Mouse (Mus musculus) central nervous system, embryonic 18 days (tissue): ENCODE measurements around the gene Trafd1. TPM values are rescaled to one million over a fixed set of nuclear protein-coding genes. Genes with fewer than 3 reads are reported as not detected.

Experiments
- polyA plus RNA-seq: library from polyadenylated mRNA; depleted of rRNA; stranded (reverse); fragments of >200 nt; gene quantifications from 2 replicates; pipeline ENCODE4 v1.2.3, GENCODE M21; 2012; rRNA removed

The Trafd1 gene
- polyA plus RNA-seq = 168 and 172 TPM in 2 replicates

DNA sequence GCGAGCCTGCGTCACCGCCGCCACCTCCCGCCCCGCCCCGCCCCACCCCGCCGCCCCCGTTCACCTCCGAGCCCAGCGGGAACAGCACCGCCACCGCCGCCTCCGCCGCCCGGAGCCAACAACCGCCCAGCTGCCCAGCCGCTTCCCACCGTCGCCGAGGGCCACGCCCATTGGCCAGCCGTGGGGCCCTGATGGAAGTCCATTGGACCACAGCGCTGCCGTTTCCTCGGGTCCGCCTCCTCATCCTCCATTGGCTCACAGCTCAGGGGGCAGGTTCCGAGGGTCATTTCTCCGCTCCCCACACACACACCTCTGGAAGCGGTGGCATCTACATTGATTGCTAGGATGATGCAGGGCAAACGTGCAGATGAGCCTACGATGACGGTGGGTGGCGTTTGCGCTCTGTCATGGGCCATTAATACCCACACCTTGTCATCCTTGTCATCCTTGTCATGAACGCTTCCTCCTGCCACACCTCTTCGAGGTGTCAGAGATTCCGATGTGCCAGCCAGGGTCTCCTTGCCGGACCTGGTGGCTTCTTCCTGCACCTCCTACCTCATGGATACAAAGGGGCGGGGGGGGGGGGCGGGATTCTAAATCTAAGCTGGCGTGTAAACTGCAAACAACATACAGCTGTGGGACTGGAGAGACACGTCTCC lies at the start of gene Trafd1:
Gene Trafd1 (minus strand): TSS at position 172 of the 659 bp plus-strand sequence.

DNA sequence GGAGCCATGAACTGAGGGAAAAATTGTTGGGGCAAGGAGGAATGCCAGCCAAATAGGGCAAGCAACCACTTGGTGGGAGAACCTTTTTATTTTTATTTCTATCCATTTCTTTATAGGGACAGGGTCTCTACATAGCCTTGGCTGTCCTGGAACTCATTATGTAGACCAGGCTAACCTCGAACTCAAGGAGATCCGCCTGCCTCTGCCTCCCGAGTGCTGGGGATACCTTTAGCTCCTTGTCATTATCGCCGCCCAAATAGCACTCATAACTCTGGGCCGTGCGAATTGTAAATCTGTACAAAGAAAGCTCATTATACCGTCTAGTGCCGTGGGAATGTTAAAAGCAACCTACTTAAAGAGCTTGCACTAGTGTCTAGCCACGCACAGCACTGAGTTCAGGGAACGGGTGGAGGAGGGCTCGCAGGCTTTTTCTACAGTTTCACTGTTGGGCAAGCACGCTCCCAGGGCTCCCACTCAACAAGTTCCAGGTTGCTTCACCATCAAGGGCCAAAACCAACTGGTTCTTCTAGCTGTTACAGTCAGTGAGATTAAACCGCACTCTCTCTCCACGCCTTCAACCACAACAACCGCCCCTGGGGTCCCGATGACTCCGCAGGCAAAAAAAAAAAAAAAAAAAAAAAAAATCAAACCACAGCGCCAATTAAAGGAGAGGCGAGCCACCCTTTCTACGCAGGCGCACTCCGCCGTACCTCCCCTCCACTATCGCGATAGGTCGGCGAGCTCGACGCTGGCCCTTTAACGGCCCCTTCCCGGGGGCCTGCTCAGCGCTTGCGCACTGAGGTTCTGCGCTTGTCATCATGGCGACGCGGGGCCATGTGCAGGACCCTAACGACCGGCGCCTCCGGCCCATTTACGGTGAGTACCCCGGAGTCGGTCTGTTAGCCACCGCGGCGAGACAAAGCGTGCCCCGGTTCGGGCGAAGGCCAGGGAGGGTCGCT lies 12.0 kb upstream of the Trafd1 start, which contains the start of gene Naa25:
Gene Naa25 (plus strand): TSS at position 750 of the 959 bp plus-strand sequence.

Other genes with a start within 250 kb of the Trafd1 start
- 45.9 and 48.8 TPM in 2 replicates for gene Ptpn11, start 194.2 kb downstream of the Trafd1 start, polyA plus RNA-seq
- 686 and 689 TPM in 2 replicates for gene Rpl6, start 181.2 kb downstream of the Trafd1 start, polyA plus RNA-seq
- 61.8 and 68.4 TPM in 2 replicates for gene Hectd4, start 165.4 kb downstream of the Trafd1 start, polyA plus RNA-seq
- 33.8 and 35.4 TPM in 2 replicates for gene Naa25, start 12.3 kb upstream of the Trafd1 start, polyA plus RNA-seq
- 1.3 and 2.2 TPM in 2 replicates for gene Tmem116, start 66.3 kb upstream of the Trafd1 start, polyA plus RNA-seq
- gene Erp29, start 66.9 kb upstream of the Trafd1 start, polyA plus RNA-seq = 141 and 157 TPM in 2 replicates
- not detected in 2 replicates for gene Adam1b, start 117.8 kb upstream of the Trafd1 start, polyA plus RNA-seq
- gene Adam1a, start 159.8 kb upstream of the Trafd1 start, polyA plus RNA-seq = 35.6 and 38.7 TPM in 2 replicates
- 0.14 and 0.36 TPM in 2 replicates for gene Gm42878, start 159.8 kb upstream of the Trafd1 start, polyA plus RNA-seq
- 126 and 129 TPM in 2 replicates for gene Mapkapk5, start 160.3 kb upstream of the Trafd1 start, polyA plus RNA-seq
- gene Aldh2, start 208.2 kb upstream of the Trafd1 start, polyA plus RNA-seq = 133 and 141 TPM in 2 replicates
- gene Acad12, start 233.3 kb upstream of the Trafd1 start, polyA plus RNA-seq = 2.3 and 2.4 TPM in 2 replicates